Mouse (Mus musculus) liver, adult 2 months (tissue): Measurements from ENCODE around the gene Fam78a.

Source experiments
- CTCF ChIP-seq: fragments of 200-500 bp; IDR thresholded peaks from 2 replicates; pipeline ENCODE4 v1.5.1; 2011; ENCODE audit warnings: low read depth, low read length, control low read depth
- POLR2A ChIP-seq: fragments of 200-500 bp; IDR thresholded peaks from 2 replicates; pipeline ENCODE4 v1.6.1; 2011; ENCODE audit warnings: low read length, control low read depth; ENCODE audit not compliant: insufficient read depth; ENCODE audit errors: extremely low read depth

GRCm38 (mm10) chr2:32058716-32059115 lies 25.9 kb downstream of the Fam78a start:
- no peak for TF ChIP-seq CTCF
- TF ChIP-seq POLR2A: no peak
